Mouse (Mus musculus) hindbrain, embryonic 12.5 days (tissue): Measurements from ENCODE around the gene Gcnt3. TPM values are rescaled to one million over a fixed set of nuclear protein-coding genes. Genes with fewer than 3 reads are reported as not detected.
A peak's percentile ranks its signal among the peaks of the same experiment; 100 is the strongest.

ENCODE experiments used
- ATAC-seq: fragments of 200-750 bp; cut with Nextera tagmentation; 2 replicates; pipeline ENCODE4 v1.8.0; 2017; ENCODE audit warnings: moderate TSS enrichment; ENCODE audit not compliant: low FRiP score
- H3K27ac ChIP-seq: fragments of 300-500 bp; sonication (generic); 2 replicates; pipeline ENCODE4 v1.5.1; 2016; ENCODE audit warnings: mild to moderate bottlenecking
- H3K27me3 ChIP-seq: fragments of 300-500 bp; sonication (generic); 2 replicates; pipeline ENCODE4 v1.6.1; 2016; ENCODE audit warnings: mild to moderate bottlenecking
- H3K36me3 ChIP-seq: fragments of 300-500 bp; sonication (generic); 2 replicates; pipeline ENCODE4 v1.6.1; 2016; ENCODE audit warnings: mild to moderate bottlenecking
- H3K4me1 ChIP-seq: fragments of 300-500 bp; sonication (generic); 2 replicates; pipeline ENCODE4 v1.6.1; 2016
- H3K4me2 ChIP-seq: fragments of 300-500 bp; sonication (generic); replicated peaks from 2 replicates; pipeline ENCODE4 v1.6.1; 2016; ENCODE audit warnings: mild to moderate bottlenecking
- H3K4me3 ChIP-seq: fragments of 300-500 bp; sonication (generic); 2 replicates; pipeline ENCODE4 v1.5.1; 2016; ENCODE audit warnings: mild to moderate bottlenecking
- H3K9ac ChIP-seq: fragments of 300-500 bp; sonication (generic); 2 replicates; pipeline ENCODE4 v1.6.1; 2016; ENCODE audit warnings: mild to moderate bottlenecking, moderate library complexity
- H3K9me3 ChIP-seq: fragments of 300-500 bp; sonication (generic); replicated peaks from 2 replicates; pipeline ENCODE4 v1.6.1; 2016; ENCODE audit warnings: mild to moderate bottlenecking
- WGBS: fragments of 180-500 bp; shearing (Covaris S2); methylation state at CpG from one replicate; pipeline ENCODE4 v1.1.7; 2016; 5-methylcytosine and 5-hydroxymethylcytosine counted together
- polyA plus RNA-seq: library from polyadenylated mRNA; unstranded; fragments of >200 nt; fragmentation: Nextera tagmentation; extraction: Ambion mirVana; gene quantifications from 2 replicates; pipeline ENCODE4 v1.2.1, GENCODE M21; 2016

Gene Gcnt3
- polyA plus RNA-seq, 1 experiment from 2014 or later: not detected

- Histone ChIP-seq H3K9me3 (no peaks in the 10 kb centered on the region), H3K36me3 (peaks cover 30% of the 10 kb centered on the region), H3K4me3 (peak within 1 kb of the TSS; percentile 94), H3K27ac (peak within 1 kb of the TSS; percentile 93), H3K27me3 (no peaks in the 10 kb centered on the region), H3K4me1 (peaks cover 12% of the 10 kb centered on the region), H3K9ac (peak within 1 kb of the TSS; percentile 94), H3K4me2 (peak within 1 kb of the TSS; percentile 76)
- peak; percentile 97 for ATAC-seq
- under 1% methylated on average over 57 of the region's 57 CpGs for WGBS
Observed at GRCm38 (mm10) chr9:70012408-70012901, 25.4 kb downstream of the Gcnt3 start, which contains the start of gene Gtf2a2. Gtf2a2 (plus strand) TSS chr9:70012550.

- peak; percentile 53 for ATAC-seq
- peak overlapping the region; percentile 94; the same call in 1 of the 2 replicates for H3K9ac ChIP-seq
Observed at GRCm38 (mm10) chr9:70011537-70012407, 26.1 kb downstream of the Gcnt3 start.

GRCm38 (mm10) chr9:70010781-70011473 is 27.0 kb downstream of the Gcnt3 start:
- H3K27me3 ChIP-seq: no peaks in the 10 kb centered on the region
- no peak overlapping the region for H3K27ac ChIP-seq
- no peak overlapping the region for H3K4me2 ChIP-seq
- peaks cover 31% of the 10 kb centered on the region for H3K36me3 ChIP-seq
- H3K9ac ChIP-seq: no peak overlapping the region
- peaks cover 12% of the 10 kb centered on the region for H3K4me1 ChIP-seq
- WGBS: 93% methylated on average over 5 of the region's 5 CpGs
- no peaks in the 10 kb centered on the region for H3K9me3 ChIP-seq
- H3K4me3 ChIP-seq: no peak overlapping the region
- ATAC-seq: no peak

More at GRCm38 (mm10) chr9:70011537-70012407, 26.1 kb downstream of the Gcnt3 start:
- H3K9me3 ChIP-seq: no peaks in the 10 kb centered on the region
- H3K4me2 ChIP-seq: peak overlapping the region; percentile 76
- peak overlapping the region; percentile 93 for H3K27ac ChIP-seq
- 61% methylated on average over 14 of the region's 14 CpGs for WGBS
- peak overlapping the region; percentile 94 for H3K4me3 ChIP-seq
- H3K4me1 ChIP-seq: peaks cover 12% of the 10 kb centered on the region
- no peaks in the 10 kb centered on the region for H3K27me3 ChIP-seq
- H3K36me3 ChIP-seq: peaks cover 28% of the 10 kb centered on the region

- Histone ChIP-seq H3K9ac (no peak overlapping the region), H3K9me3 (no peaks in the 10 kb centered on the region), H3K4me3 (no peak overlapping the region), H3K36me3 (peaks cover 38% of the 10 kb centered on the region), H3K27ac (no peak overlapping the region), H3K4me1 (peaks cover 12% of the 10 kb centered on the region), H3K27me3 (no peaks in the 10 kb centered on the region), H3K4me2 (no peak overlapping the region)
- 88% methylated on average over 8 of the region's 8 CpGs for WGBS
- ATAC-seq: no peak
Observed at GRCm38 (mm10) chr9:70009754-70010304, 28.1 kb downstream of the Gcnt3 start.

- Histone ChIP-seq H3K9me3 (no peaks in the 10 kb centered on the region), H3K4me1 (0 out of 2 replicates have a peak, but pooled peaks cover 3% of the 10 kb centered on the region), H3K4me3 (no peak overlapping the region), H3K27me3 (no peaks in the 10 kb centered on the region), H3K36me3 (peaks cover 54% of the 10 kb centered on the region), H3K4me2 (no peak overlapping the region), H3K9ac (no peak overlapping the region), H3K27ac (no peak overlapping the region)
- 86% methylated on average over 14 of the region's 14 CpGs for WGBS
- ATAC-seq: no peak
Observed at GRCm38 (mm10) chr9:70007506-70008248, 30.2 kb downstream of the Gcnt3 start.

GRCm38 (mm10) chr9:70006984-70007383 is 30.9 kb downstream of the Gcnt3 start:
- H3K27ac ChIP-seq: no peak overlapping the region
- H3K4me1 ChIP-seq: 0 out of 2 replicates have a peak, but pooled peaks cover 1% of the 10 kb centered on the region
- H3K27me3 ChIP-seq: no peaks in the 10 kb centered on the region
- no peak overlapping the region for H3K4me2 ChIP-seq
- H3K4me3 ChIP-seq: no peak overlapping the region
- no peaks in the 10 kb centered on the region for H3K9me3 ChIP-seq
- WGBS: 91% methylated on average over 5 of the region's 5 CpGs
- ATAC-seq: no peak
- no peak overlapping the region for H3K9ac ChIP-seq
- H3K36me3 ChIP-seq: peaks cover 59% of the 10 kb centered on the region

- WGBS: 94% methylated on average over 10 of the region's 10 CpGs
- H3K9me3 ChIP-seq: no peaks in the 10 kb centered on the region
- H3K36me3 ChIP-seq: peaks cover 75% of the 10 kb centered on the region
Observed at GRCm38 (mm10) chr9:70003516-70003915, 34.4 kb downstream of the Gcnt3 start.

GRCm38 (mm10) chr9:69999318-69999717 is 38.6 kb downstream of the Gcnt3 start:
- ATAC-seq: no peak
- Histone ChIP-seq H3K4me3 (no peak overlapping the region), H3K36me3 (peaks cover 84% of the 10 kb centered on the region), H3K27ac (no peak overlapping the region), H3K4me1 (no peaks in the 10 kb centered on the region), H3K9me3 (no peaks in the 10 kb centered on the region), H3K4me2 (no peak overlapping the region), H3K27me3 (no peaks in the 10 kb centered on the region), H3K9ac (no peak overlapping the region)
- 84% methylated on average over 1 of the region's 1 CpGs for WGBS

More at GRCm38 (mm10) chr9:70003516-70003915, 34.4 kb downstream of the Gcnt3 start:
- Histone ChIP-seq H3K4me2 (no peak overlapping the region), H3K27me3 (no peaks in the 10 kb centered on the region), H3K9ac (no peak overlapping the region), H3K4me3 (no peak overlapping the region), H3K27ac (no peak overlapping the region), H3K4me1 (no peaks in the 10 kb centered on the region)
- no peak for ATAC-seq

- Histone ChIP-seq H3K4me2 (no peak overlapping the region), H3K9ac (no peak overlapping the region), H3K27ac (no peak overlapping the region), H3K9me3 (no peaks in the 10 kb centered on the region), H3K4me1 (peaks cover 24% of the 10 kb centered on the region), H3K36me3 (peaks cover 53% of the 10 kb centered on the region), H3K4me3 (no peak overlapping the region), H3K27me3 (no peaks in the 10 kb centered on the region)
- no peak for ATAC-seq
- 97% methylated on average over 5 of the region's 5 CpGs for WGBS
Observed at GRCm38 (mm10) chr9:69994547-69994946, 43.3 kb downstream of the Gcnt3 start.

GRCm38 (mm10) chr9:69993479-69993878 is 44.4 kb downstream of the Gcnt3 start:
- Histone ChIP-seq H3K27me3 (no peaks in the 10 kb centered on the region), H3K9me3 (no peaks in the 10 kb centered on the region), H3K36me3 (peaks cover 42% of the 10 kb centered on the region), H3K9ac (no peak overlapping the region), H3K27ac (no peak overlapping the region), H3K4me3 (no peak overlapping the region), H3K4me1 (peaks cover 24% of the 10 kb centered on the region), H3K4me2 (no peak overlapping the region)
- no peak for ATAC-seq
- 86% methylated on average over 1 of the region's 1 CpGs for WGBS

GRCm38 (mm10) chr9:69992841-69993277 is 45.0 kb downstream of the Gcnt3 start:
- Histone ChIP-seq H3K4me1 (peaks cover 24% of the 10 kb centered on the region), H3K36me3 (peaks cover 36% of the 10 kb centered on the region), H3K4me2 (no peak overlapping the region), H3K27ac (no peak overlapping the region), H3K9ac (no peak overlapping the region), H3K27me3 (no peaks in the 10 kb centered on the region), H3K4me3 (no peak overlapping the region), H3K9me3 (no peaks in the 10 kb centered on the region)
- ATAC-seq: no peak
- 87% methylated on average over 5 of the region's 5 CpGs for WGBS
